Mouse (Mus musculus) forebrain, embryonic 12.5 days (tissue): ENCODE measurements at regions not wholly inside any gene's neighbourhood (a gene's known extent, or its start where the extent isn't known, plus 50 kb on each side); places are given as distances from the start of the nearest gene placed in this dataset.

ENCODE experiments used
- ATAC-seq: fragments of 200-750 bp; cut with Nextera tagmentation; 2 replicates; pipeline ENCODE4 v1.8.0; 2017; ENCODE audit warnings: moderate TSS enrichment; ENCODE audit not compliant: low FRiP score
- H3K27ac ChIP-seq: fragments of 300-500 bp; sonication (generic); 2 replicates; pipeline ENCODE4 v1.5.1; 2016; ENCODE audit warnings: mild to moderate bottlenecking
- H3K27me3 ChIP-seq: fragments of 300-500 bp; sonication (generic); 2 replicates; pipeline ENCODE4 v1.6.1; 2016; ENCODE audit warnings: mild to moderate bottlenecking
- H3K36me3 ChIP-seq: fragments of 300-500 bp; sonication (generic); replicated peaks from 2 replicates; pipeline ENCODE4 v1.6.1; 2016; ENCODE audit warnings: mild to moderate bottlenecking
- H3K4me1 ChIP-seq: fragments of 300-500 bp; sonication (generic); 2 replicates; pipeline ENCODE4 v1.6.1; 2016
- H3K4me2 ChIP-seq: fragments of 300-500 bp; sonication (generic); 2 replicates; pipeline ENCODE4 v1.6.1; 2016; ENCODE audit warnings: mild to moderate bottlenecking, moderate library complexity
- H3K4me3 ChIP-seq: fragments of 300-500 bp; sonication (generic); replicated peaks from 2 replicates; pipeline ENCODE4 v1.5.1; 2016; ENCODE audit warnings: mild to moderate bottlenecking
- H3K9ac ChIP-seq: fragments of 300-500 bp; sonication (generic); 2 replicates; pipeline ENCODE4 v1.6.1; 2016; ENCODE audit warnings: mild to moderate bottlenecking
- H3K9me3 ChIP-seq: fragments of 300-500 bp; sonication (generic); 2 replicates; pipeline ENCODE4 v1.6.1; 2016
- WGBS: fragments of 180-500 bp; shearing (Covaris S2); methylation state at CpG from one replicate; pipeline ENCODE4 v1.1.7; 2016; 5-methylcytosine and 5-hydroxymethylcytosine counted together

GRCm38 (mm10) chr8:76601566-76601965, 297.7 kb upstream of the Nr3c2 start:
- Histone ChIP-seq H3K36me3 (no peaks in the 10 kb centered on the region), H3K4me1 (no peaks in the 10 kb centered on the region), H3K9me3 (no peaks in the 10 kb centered on the region), H3K27ac (no peak overlapping the region), H3K27me3 (no peaks in the 10 kb centered on the region), H3K4me2 (no peak overlapping the region), H3K4me3 (no peak overlapping the region), H3K9ac (no peak overlapping the region)
- ATAC-seq, result no peak
- 79% methylated on average over 1 of the region's 1 CpGs for WGBS

DNA sequence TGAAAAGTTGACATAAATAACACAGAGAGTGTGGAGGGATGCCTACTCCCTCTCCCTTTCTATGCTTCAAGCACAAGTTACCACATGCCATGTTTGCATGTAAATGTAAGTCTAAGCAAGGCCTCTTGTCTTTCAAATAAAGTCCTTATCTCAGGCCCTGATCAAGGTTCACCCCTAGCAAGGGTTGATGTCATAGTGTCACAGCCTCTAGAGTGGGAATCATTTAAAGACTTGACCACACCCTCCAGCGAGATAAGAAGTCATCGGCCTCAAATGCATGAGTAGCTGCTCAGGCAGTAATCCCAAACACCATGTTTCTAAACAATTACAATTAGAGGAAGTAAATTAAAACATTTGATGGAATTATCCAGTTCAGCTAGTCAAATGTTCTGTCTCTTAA, 280.5 kb upstream of the Nr3c2 start:
- H3K4me2 ChIP-seq, result no peak overlapping the region
- H3K4me3 ChIP-seq, result no peak overlapping the region
- H3K27me3 ChIP-seq, result no peaks in the 10 kb centered on the region
- no peak for ATAC-seq
- no peak overlapping the region for H3K27ac ChIP-seq
- no peaks in the 10 kb centered on the region for H3K4me1 ChIP-seq
- 83% methylated on average over 2 of the region's 2 CpGs for WGBS
- H3K9me3 ChIP-seq, result no peaks in the 10 kb centered on the region
- no peaks in the 10 kb centered on the region for H3K36me3 ChIP-seq
- H3K9ac ChIP-seq, result no peak overlapping the region

GRCm38 (mm10) chr8:76620853-76621252, 278.4 kb upstream of the Nr3c2 start:
- no peaks in the 10 kb centered on the region for H3K9me3 ChIP-seq
- 81% methylated on average over 3 of the region's 3 CpGs for WGBS
- H3K9ac ChIP-seq, result no peak overlapping the region
- H3K27me3 ChIP-seq, result no peaks in the 10 kb centered on the region
- no peaks in the 10 kb centered on the region for H3K36me3 ChIP-seq
- H3K27ac ChIP-seq, result no peak overlapping the region
- no peaks in the 10 kb centered on the region for H3K4me1 ChIP-seq
- no peak overlapping the region for H3K4me2 ChIP-seq
- ATAC-seq, result no peak
- H3K4me3 ChIP-seq, result no peak overlapping the region

GRCm38 (mm10) chr8:76633086-76633485, 266.2 kb upstream of the Nr3c2 start:
- ATAC-seq, result no peak
- H3K4me3 ChIP-seq, result no peak overlapping the region
- H3K9ac ChIP-seq, result no peak overlapping the region
- no peaks in the 10 kb centered on the region for H3K4me1 ChIP-seq
- H3K27ac ChIP-seq, result no peak overlapping the region
- no peak overlapping the region for H3K4me2 ChIP-seq
- H3K9me3 ChIP-seq, result no peaks in the 10 kb centered on the region
- H3K27me3 ChIP-seq, result no peaks in the 10 kb centered on the region
- WGBS, result 81% methylated on average over 1 of the region's 1 CpGs
- H3K36me3 ChIP-seq, result no peaks in the 10 kb centered on the region
